Mouse (Mus musculus) neutrophil, adult 5-6 weeks (primary cell): ENCODE data around the gene Tmem175. TPM values are rescaled to one million over a fixed set of nuclear protein-coding genes. Genes with fewer than 3 reads are reported as not detected.
A peak's percentile ranks its signal among the peaks of the same experiment; 100 is the strongest.

Experiments used
- ATAC-seq: fragments of 151-379, 151-347 bp; 2 replicates; pipeline ENCODE4 v1.8.0; 2017; ENCODE audit warnings: mild to moderate bottlenecking, moderate TSS enrichment; ENCODE audit not compliant: insufficient number of reproducible peaks, poor library complexity, low FRiP score, severe bottlenecking; ENCODE audit errors: extremely low read depth
- total RNA-seq: library from RNA; stranded (forward); fragments of 200-1000 nt; gene quantifications from 2 replicates; pipeline ENCODE4 v1.2.3, GENCODE M21; 2017

The Tmem175 gene
- total RNA-seq, 1 experiment from 2014 or later, result 14.9 TPM

DNA sequence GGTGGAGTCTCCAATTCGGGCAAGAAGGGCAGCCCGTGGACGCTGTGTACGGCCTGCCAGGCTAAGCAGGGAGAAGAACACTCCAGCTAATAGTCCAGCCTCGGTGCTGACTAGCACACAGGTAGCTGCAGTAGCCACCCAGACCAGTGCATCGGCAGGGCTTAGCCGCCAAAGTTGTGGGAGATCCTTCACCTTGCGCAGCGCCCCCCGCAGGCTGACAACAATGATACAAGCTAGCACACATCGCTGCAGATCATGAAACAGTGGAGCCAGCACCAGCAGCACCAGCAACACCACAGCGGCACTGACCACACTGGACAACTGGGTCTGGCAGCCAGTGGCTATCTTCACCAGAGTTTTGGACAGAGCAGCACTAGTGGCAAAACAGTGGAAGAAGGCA is 42.2 kb downstream of the Tmem175 start:
- ATAC-seq, result no peak

DNA sequence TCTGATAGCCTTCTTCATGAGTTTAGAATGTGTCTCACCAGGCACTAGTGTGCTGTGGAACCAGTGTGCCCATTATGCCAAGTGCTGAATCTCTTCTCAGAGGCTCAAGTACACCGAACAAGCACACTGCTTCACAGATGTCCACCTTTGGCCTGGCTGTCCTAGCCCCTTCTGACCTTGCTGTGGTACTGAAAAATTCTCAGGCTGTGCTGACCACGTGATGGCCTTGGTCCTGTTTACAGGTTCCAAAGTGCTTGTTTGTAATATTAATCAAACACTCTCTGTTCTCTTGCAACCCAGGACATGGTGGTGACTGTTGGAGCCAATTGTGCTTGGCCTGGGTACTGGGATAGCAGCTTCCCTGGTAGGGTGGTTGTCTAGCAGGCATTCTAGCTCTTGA is 45.1 kb downstream of the Tmem175 start:
- no peak for ATAC-seq

DNA sequence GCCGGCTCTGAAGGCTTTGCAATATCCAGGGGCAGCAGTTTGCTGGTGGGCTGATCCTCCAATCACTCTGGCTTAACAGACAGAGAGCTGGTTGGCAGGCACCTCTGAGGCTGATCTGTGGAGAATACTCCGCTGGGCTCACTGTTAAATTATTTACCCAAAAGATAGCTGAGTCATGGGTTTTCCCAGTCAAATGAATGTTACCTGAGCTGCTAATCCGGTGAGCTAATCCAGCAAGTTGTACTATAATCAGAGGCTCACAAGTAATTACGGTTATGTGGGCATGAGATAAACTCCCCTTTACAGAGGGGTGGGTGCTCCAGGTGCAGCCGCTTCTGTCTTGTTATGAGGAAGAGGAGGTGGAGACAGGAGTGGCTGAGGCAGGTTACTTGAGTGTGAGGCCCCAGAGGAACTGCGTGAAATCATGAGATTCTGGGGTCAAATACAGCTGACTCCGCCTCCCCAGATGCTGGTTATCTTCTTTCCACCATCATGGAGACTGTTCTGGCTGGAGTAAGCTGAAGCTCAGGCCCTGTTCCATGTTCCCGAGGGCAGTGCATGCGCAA is 45.8 kb downstream of the Tmem175 start, which contains the start of gene Slc26a1:
Gene Slc26a1, minus strand, starts transcription at position 319 of the 566 bp plus-strand sequence.
- no peak for ATAC-seq

DNA sequence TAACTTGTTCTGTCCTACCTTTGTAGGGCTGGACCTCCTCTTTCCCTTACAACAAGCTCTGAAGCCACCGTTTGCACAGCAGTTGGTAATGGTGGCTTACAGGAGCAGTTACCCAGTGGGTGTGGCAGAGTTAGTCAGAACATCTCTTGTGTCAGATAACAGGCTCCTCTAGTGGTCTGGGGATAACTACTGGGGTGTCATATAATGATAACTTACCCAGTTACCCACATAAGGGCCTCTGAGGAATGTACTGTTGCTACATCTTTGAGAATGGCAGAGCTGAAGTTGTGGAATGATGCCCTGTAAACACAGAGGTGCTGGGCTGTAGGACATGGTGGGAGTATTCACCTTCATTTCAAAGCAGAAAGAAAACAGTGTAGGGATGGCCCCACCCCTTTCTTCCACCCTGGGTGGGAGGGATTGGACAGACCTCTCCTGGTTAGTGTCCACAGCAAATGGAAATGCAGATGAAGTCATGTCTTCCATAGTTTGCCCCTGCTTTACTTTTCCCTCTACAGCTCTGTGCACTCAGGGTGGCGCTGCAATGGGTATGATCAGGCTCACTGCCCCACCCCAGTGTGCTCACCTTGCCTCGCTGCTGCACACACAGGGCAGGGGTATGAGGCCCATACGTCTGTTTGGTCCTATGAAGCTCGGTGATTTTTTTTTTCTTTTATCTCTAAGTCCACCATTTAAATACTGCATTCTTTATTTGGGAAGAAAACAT is 47.4 kb downstream of the Tmem175 start:
- ATAC-seq, result no peak

DNA sequence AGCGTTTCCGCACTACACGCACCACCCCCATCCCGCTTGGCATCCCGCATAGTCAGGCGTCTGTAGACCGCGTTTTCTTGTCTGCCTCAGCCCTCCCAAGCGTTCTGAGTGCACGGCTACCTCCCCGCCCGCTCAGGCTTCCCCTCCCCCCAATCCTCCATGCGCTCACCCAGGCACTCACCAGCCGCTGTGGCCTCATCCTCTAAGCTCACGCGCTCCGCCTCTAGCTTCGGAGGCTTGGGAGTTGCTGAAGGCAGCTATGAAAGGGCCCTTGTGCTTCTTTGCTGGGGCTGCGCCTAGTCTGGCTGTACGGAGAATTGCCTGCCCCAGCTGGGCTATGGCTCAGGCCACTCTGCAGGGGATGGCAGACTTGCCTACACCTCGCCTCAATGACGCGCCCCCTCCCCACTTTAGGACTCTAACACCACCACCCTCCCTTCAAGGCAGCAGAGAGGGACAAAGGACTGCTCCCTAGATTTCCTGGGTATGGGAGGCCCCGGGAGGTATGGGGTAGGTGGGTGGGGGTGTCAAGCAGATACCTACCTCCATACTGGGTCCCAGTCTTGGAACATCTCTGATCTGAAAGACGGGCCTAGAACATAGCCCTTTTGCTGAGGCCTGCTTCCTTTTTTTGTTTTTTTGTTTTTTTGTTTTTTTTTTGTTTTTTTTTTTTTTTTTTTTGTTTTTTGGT is 48.2 kb downstream of the Tmem175 start:
- no peak for ATAC-seq

DNA sequence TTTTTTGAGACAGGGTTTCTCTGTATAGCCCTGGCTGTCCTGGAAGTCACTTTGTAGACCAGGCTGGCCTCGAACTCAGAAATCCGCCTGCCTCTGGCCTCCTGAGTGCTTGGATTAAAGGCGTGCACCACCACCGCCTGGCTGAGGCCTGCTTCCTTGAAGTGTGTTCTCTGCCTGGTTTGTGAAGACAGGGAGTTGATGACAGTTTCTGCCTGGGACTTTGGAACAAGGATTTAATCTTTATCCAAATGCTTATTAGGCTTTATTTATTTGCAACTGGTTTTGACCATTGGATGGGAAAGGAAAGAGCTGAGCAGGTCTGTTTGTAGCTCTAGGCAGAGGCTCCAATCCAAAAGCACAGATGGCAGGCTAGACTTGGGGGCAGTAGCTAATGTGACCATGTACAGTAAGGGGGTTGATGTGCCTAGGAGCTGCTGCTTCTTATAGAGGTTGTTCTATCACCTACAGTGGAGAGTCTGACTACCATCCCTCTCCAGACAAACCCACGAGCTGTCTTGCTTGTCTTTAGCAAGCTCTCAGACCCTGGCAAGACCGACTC is 48.8 kb downstream of the Tmem175 start:
- ATAC-seq, result no peak

DNA sequence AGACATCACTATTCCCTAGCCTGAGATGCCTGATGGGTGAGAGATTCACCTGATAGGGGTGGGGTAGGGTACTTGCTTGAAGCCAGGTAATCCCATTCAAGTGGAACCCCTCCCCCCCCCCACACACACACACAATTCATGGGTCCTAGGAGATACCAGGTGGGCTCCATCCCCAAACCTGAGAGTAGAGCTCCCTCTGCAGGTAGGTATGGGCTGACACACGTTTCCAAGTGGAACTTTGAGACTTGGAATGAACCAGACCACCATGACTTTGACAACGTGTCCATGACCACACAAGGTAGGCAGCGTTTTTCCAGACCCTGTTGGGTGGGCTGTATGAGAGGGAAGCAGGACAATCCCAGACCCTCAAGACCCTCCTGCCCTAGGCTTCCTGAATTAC is 50.3 kb downstream of the Tmem175 start:
- no peak for ATAC-seq

DNA sequence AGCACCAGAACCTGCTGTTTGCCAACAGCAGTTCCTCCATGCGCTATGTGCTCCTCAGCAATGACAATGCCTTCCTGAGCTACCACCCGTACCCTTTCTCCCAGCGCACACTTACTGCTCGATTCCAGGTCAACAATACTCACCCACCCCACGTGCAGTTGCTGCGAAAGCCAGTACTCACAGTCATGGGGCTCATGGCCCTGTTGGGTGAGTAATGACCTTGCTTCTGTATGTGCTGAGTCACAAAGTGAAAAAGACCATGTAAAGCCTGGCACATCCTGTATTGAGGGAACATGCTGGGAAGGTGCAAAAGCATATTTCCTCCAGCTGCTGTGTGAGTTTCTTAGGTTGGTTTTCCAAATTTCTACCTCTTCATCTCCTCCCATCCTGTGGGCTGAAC is 51.3 kb downstream of the Tmem175 start:
- ATAC-seq, result no peak

DNA sequence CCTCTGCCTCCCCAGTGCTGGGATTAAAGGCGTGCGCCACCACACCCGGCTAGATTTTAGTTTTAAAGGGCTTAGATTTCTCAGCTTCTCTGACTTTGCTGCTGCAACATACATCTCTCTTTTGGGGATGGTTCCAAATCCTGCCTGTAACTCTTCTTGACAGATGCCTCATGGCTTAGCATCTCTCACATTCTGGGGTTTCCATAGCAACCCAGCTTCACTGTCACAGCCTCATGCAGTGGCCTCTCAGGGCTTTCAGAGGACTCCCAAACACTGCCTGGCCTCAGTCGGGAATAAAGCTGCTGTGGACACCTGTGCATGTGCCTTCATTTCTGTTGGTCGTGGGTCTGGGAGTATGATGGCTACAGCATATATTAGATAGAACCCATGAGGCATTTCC is 59.5 kb downstream of the Tmem175 start:
- no peak for ATAC-seq

DNA sequence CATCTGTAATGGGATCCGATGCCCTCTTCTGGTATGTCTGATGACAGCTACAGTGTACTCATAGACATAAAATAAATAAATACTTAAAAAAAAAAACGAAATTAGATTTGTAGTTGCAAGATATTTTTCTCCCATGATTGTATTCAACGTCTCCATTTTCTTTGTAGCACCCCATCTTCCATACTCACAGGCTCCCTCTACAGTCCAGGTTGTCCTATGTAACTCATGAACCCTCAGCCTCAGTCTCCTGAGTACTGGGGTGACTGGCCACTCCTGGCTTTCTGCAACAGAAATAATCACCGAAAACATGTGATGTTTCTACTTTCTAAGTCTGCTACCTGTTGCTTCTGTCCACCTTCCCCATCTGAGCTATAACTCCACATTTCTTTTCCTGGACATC is 61.6 kb downstream of the Tmem175 start:
- no peak for ATAC-seq

DNA sequence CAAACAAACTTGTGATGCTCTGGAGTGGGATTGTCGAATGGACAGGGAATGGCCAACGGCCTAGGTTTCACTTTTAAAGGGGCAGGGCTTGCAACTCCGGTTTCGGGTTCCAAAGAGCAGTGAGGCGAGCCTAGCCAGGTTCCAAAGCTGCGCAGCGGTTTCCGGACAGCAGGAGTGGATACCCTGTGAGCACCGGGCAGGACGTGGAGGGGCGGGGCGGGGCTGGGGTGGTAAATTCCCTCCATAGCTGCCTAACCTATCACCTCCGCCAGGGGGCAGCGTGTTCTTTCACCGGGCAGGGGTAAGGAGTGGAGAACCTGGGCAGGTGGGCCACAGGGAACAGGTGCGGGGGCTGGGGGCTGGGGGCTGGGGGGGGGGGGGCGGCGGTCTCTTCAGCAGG is 62.7 kb downstream of the Tmem175 start, which contains the start of gene Fgfrl1:
Gene Fgfrl1, plus strand, starts transcription at position 112 of the 400 bp plus-strand sequence.
- ATAC-seq, result peak; percentile 54

DNA sequence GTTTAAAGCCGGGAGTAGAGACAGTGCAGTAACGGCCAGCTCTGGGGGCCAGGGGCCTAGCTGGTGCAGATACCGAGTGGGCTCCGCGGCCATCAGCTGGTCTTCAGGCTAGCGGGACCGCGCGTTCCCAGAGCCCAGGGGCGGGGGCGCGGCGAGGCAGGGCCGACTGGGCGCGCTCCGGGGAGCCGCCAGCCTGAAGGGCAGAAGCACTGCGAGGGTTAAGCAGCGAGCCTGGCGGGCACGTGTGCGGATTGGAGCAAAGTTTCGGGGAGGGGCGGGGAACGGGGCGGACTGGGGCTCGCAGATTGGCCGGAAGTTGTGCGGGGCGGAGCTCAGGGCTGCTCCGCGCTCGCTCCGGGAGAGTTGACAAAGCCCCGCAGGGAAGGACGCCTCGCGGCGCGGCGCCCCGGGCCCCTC is 64.3 kb downstream of the Tmem175 start:
- peak; percentile 85 for ATAC-seq

DNA sequence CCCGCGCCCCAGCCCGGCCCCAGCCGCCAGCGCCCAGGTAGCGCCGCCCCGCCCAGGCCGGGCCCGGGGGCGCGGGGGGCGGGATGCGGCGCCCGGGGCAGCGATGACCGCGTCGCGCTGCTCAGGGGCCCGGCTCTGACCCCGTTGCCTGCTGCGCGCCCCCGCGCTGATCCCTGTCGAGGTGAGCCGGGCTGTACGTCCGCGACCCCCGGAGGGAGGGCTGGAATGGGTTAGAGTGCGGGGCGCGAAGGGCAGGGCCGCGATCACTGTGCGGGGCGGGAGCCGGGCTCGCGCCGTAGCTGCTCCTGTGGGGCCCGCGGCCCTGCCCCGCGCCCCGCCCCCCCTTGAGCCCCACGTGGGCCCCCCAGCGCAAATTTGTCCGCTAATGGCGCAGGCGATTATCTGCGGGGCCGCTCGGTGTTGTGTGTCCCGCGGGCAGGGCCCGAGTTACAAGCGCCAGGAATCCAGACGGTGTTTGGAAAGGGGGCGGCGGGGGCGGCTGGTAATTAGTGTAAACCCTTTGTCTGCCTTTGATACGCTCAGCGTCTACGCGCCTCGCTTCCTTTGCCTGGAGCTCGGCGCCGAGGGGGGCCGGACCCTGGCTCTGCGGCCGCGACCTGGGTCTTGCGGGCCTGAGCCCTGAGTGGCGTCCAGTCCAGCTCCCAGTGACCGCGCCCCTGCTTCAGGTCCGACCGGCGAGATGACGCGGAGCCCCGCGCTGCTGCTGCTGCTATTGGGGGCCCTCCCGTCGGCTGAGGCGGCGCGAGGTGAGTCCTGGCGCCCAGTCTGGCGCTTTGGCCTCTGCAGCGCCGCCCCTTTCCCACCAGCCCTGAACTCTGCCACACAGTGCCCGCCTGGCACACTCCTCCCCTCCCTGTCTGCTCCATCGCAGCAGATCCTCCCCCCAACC is 65.0 kb downstream of the Tmem175 start:
- ATAC-seq, result no peak

DNA sequence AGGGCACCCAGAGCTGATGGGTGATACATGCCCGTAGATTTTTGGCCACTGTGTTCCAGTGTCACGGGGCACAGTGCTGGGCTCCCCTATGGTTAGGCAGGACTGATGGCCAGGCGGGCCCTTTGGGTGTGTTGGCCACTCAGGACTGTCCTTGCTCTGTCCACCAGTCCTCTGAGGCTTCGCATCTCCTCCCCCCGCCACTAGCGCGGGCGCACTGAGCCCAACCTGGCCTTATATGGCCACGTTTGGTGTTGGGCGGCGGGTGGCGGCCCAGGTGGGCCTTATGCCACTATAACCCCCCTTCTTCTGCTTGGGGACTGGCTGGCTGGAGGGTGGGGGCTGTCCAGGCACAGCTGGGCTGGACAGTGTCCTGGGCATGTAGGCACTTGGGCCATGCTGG is 66.3 kb downstream of the Tmem175 start:
- no peak for ATAC-seq

DNA sequence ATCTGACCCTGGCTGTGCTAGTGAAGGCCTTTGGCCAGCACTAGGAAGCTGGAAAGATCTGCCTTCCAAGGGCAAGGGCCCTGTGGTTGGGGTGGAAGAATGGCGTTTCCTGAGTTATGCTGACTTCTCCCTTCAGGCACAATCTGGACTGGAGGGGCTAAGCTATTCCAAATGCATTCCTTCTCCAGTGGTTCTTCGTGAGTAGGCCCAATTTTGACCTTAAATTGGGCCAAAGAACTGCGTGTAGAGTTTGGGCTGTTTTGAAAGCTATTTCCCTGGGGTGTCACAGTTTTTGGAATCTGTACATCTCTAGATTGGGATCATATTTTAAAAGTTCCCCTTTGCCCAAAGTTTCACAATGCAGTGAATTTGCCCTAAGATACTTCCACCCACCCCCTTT is 67.0 kb downstream of the Tmem175 start:
- no peak for ATAC-seq

DNA sequence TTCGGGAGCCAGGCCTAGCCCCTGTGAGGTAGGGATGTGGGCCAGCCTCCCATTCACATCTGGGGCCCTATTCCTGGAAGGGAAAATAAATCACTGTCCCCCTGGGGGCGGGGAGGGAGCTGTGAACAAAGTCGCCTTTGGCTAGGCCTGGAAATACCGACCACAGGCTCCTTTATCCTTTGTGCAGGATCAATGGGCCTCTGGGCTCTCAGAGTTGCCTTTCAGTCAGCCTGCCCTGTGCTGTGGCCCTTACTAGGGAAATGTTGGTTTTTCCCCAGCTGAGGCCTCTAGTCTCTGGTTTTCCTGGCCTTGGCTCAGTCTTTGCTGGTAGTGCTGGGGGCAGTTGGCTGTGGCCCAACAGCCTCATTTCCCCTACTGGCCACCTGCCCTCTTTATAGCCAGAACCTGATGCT is 67.8 kb downstream of the Tmem175 start:
- no peak for ATAC-seq
